Mouse (Mus musculus) lung, postnatal 25 days (tissue): ENCODE measurements around the gene Klk5.
A peak's percentile ranks its signal among the peaks of the same experiment; 100 is the strongest.

Experiments
- DNase-seq: peaks from one replicate; pipeline ENCODE4 v3.0.0; 2022; ENCODE audit warnings: low spot score

Gene Klk5

DNA sequence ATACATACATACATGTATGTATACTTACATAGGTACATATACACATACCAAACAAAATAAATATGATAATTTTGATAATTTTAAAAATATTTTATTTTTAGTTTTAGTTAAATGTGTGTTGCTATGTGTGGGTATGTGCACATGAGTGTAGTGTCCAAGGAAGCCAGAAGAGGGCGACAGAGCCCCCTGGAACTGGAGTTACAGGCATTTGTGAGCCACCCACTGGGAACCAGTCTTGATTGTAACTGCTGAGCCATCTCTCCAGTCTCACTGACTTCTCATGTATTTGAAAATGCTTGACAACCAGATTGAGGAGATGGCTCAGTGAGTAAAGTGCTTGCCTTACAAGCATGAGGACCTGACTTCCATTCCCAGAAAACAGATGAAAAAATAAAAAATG is 36.5 kb downstream of the Klk5 start:
- no peak for DNase-seq

DNA sequence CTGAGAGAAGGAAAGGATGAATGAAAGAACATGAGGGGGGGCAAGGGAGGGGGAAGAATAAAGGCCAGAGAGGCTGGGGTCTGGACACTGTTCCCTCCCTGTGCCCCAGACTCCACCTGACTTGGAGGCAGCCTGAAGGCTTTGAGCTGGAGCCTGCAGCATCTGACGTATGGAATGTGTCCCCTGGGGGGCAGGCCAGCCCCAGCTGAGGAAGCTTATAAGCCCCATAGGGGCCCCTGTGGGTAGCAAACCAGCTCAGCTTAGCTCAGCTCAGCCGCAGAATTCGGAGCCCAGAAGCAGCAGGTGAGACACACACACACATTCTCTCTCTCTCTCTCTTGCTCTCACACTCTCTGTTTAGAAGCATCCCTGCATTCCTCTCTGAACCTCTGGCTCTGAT is 39.1 kb downstream of the Klk5 start, which contains the start of gene Klk4:
TSS of gene Klk4 (plus strand) at position 249 of the 400 bp plus-strand sequence.
- DNase-seq, result no peak

DNA sequence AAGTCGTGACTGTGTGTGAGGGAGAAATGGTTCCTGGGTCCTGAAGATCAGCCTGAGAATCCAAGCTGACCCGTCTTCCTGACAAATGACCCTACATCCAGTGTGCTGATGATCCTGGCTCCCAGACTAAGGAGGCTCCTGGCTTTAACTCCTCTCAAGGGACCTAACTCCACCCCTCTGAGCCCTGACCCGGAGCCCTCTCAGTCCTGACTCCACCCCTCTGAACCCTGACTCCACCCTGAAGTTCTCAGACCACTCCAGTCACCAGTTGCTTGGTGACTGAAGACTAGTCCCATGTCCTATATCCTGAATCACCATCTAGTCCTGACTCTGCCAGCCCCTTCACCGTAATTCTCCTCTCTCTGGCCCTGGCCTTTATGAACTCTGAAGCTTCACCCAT is 40.6 kb downstream of the Klk5 start:
- no peak for DNase-seq

DNA sequence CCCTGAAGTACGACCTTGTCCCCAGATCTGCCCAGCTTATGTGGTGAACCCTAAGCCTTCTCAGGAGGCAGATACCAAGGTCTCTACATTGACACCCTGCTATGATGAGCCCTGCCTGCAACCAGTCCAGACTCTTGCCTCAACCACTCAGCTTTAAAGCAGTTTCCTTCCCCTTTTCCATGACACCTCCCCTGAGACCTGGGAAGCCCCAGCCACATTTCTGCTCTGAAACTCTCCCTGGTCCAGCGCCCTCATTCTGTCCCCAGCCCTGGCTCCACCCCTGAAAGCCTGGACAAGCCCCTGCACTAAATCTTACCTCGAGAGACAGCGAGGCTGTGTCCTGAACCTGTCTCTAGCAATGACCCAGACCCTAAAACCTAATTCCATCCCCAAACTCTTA is 41.0 kb downstream of the Klk5 start:
- no peak for DNase-seq

DNA sequence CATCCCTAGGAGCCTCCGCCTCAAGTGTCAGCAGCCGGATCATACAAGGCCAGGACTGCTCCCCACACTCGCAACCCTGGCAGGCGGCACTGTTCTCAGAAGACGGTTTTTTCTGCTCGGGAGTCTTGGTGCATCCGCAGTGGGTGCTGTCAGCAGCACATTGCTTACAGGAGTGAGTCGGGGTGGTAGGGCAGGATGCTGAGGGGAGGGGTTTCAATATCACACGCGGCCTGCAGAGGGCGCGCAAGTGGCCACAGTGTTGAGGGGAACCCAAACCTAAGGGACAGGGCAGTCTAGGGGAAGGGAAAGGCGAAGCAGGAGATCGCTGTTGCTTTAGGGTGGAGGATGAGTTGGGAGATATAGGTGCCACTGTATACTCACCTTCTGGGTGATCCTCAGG is 41.8 kb downstream of the Klk5 start:
- DNase-seq, result peak; percentile 6

DNA sequence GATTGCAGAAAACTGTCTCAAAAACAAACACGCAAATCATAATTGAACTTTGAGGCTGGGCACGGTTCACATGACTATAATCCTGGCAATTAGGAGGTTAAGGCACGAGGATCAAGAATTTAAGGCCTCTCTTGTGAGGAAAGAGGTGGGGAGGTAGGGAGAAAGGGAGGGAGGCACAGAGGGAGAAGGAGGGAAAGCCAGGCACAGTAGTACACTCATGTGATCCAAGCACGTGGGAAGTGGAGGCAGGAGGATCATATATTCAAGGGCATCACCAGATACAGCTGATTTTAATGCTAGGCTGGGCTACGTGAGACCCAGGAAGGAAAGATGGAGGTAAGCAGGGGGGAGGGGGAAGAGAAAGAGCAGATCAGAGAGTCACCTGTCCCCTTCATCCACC is 49.6 kb downstream of the Klk5 start:
- no peak for DNase-seq

DNA sequence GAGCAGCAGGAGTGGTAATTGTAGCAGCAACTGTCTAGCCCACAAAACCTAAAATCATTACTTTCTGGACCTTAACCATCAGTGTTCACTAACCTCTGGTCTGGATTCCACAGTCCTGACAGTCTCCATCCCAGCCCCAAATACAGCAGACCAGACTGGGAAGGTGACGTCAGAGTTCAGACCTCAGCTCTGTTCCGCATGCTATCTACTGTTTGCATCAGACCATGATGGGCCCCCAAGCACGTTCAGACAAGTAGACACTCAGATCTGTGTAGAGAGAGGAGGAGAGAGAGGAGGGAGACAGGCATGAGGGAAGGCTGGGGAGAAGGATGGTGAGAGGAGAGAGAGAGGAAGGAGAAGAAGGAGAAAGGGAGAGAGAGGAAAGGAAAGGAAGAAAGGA is 50.0 kb downstream of the Klk5 start:
- DNase-seq, result no peak

DNA sequence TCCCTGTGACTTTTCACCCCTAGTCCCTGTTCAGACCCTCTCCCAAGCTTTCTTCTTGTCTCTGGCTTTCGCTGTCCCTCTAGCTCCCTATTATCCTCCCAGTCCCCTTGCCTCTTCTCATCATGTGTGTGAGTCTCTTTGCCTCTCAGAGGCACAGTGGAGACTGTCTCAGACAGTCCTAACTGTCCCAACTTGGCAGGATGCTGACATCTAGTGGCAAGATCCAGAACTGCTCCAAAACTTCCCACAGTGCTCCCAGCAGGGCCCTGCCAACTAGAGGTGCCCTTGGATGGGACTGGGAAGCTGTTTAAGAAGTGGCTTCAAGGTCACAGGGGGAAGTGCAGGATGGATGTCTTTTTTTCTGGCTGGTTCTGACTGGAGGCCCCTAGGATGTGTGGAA is 53.1 kb downstream of the Klk5 start:
- DNase-seq, result peak; percentile 83
